Mouse (Mus musculus) lung, postnatal 0 days (tissue): Measurements from ENCODE around the gene Sorcs2. TPM values are rescaled to one million over a fixed set of nuclear protein-coding genes. Genes with fewer than 3 reads are reported as not detected.

Experiments
- ATAC-seq: fragments of 200-750 bp; cut with Nextera tagmentation; 2 replicates; pipeline ENCODE4 v1.8.0; 2017; ENCODE audit warnings: moderate library complexity
- DNase-seq: peaks from one replicate; pipeline ENCODE4 v3.0.0-alpha.2; 2016; ENCODE audit warnings: low spot score
- H3K27ac ChIP-seq: fragments of 300-500 bp; sonication (generic); 2 replicates; pipeline ENCODE4 v1.5.1; 2014; ENCODE audit warnings: antibody characterized with exemption, mild to moderate bottlenecking, low read length, mixed read lengths
- H3K27me3 ChIP-seq: fragments of 300-500 bp; sonication (generic); replicated peaks from 2 replicates; pipeline ENCODE4 v1.6.1; 2014; ENCODE audit warnings: low read length, mixed read lengths; ENCODE audit not compliant: insufficient read depth
- H3K36me3 ChIP-seq: fragments of 300-500 bp; sonication (generic); 2 replicates; pipeline ENCODE4 v1.6.1; 2014; ENCODE audit warnings: low read length, mixed read lengths; ENCODE audit not compliant: insufficient read depth
- H3K4me1 ChIP-seq: fragments of 300-500 bp; sonication (generic); 2 replicates; pipeline ENCODE4 v1.6.1; 2014; ENCODE audit warnings: antibody characterized with exemption, low read depth, low read length, mixed read lengths; ENCODE audit not compliant: insufficient read depth
- H3K4me2 ChIP-seq: fragments of 300-500 bp; sonication (generic); replicated peaks from 2 replicates; pipeline ENCODE4 v1.6.1; 2014; ENCODE audit warnings: low read depth, mild to moderate bottlenecking, low read length, moderate library complexity, mixed read lengths
- H3K4me3 ChIP-seq: fragments of 300-500 bp; sonication (generic); 2 replicates; pipeline ENCODE4 v1.5.1; 2014; ENCODE audit warnings: low read depth, low read length
- H3K9ac ChIP-seq: fragments of 300-500 bp; sonication (generic); replicated peaks from 2 replicates; pipeline ENCODE4 v1.6.1; 2014; ENCODE audit warnings: low read depth, mild to moderate bottlenecking
- H3K9me3 ChIP-seq: fragments of 300-500 bp; sonication (generic); 2 replicates; pipeline ENCODE4 v1.6.1; 2016; ENCODE audit warnings: low read length, mixed read lengths
- CTCF ChIP-seq: IDR thresholded peaks from 2 replicates; pipeline ENCODE4 v1.5.1; 2016; ENCODE audit warnings: antibody characterized with exemption, mild to moderate bottlenecking
- EP300 ChIP-seq: IDR thresholded peaks from 2 replicates; pipeline ENCODE4 v1.6.1; 2016; ENCODE audit warnings: antibody characterized with exemption, mild to moderate bottlenecking, control low read depth
- WGBS: fragments of 180-500 bp; shearing (Covaris S2); extraction: QIAGEN DNeasy Blood & Tissue Kit; methylation state at CpG from one replicate; pipeline ENCODE4 v1.1.7; 2014; 5-methylcytosine and 5-hydroxymethylcytosine counted together
- polyA plus RNA-seq: library from polyadenylated mRNA; unstranded; fragments of >200 nt; fragmentation: Nextera tagmentation; extraction: Ambion mirVana; gene quantifications from 2 replicates; pipeline ENCODE4 v1.2.1, GENCODE M21; 2015

The Sorcs2 gene
- polyA plus RNA-seq, 1 experiment from 2014 or later: 9.4 TPM

GRCm38 (mm10) chr5:36334227-36334626 lies 63.7 kb downstream of the Sorcs2 start:
- H3K36me3 ChIP-seq: no peaks in the 10 kb centered on the region
- ATAC-seq (no peak), DNase-seq (no peak)
- no peaks in the 10 kb centered on the region for H3K27me3 ChIP-seq
- 38% methylated on average over 7 of the region's 7 CpGs for WGBS
- H3K4me2 ChIP-seq: no peak overlapping the region
- H3K4me3 ChIP-seq: no peak overlapping the region
- TF ChIP-seq CTCF: no peak
- TF ChIP-seq EP300: no peak
- no peaks in the 10 kb centered on the region for H3K9me3 ChIP-seq
- H3K27ac ChIP-seq: no peak overlapping the region
- no peaks in the 10 kb centered on the region; the same call in 1 of the 2 replicates for H3K4me1 ChIP-seq
- H3K9ac ChIP-seq: no peak overlapping the region

- Histone ChIP-seq H3K4me3 (no peak overlapping the region), H3K4me1 (no peaks in the 10 kb centered on the region; the same call in 1 of the 2 replicates), H3K27me3 (no peaks in the 10 kb centered on the region), H3K27ac (no peak overlapping the region), H3K4me2 (0 out of 2 replicates have a peak overlapping the region, but pooled peaks have one; percentile 5), H3K36me3 (no peaks in the 10 kb centered on the region), H3K9me3 (no peaks in the 10 kb centered on the region), H3K9ac (no peak overlapping the region)
- TF ChIP-seq EP300 (no peak), CTCF (no peak)
- ATAC-seq: peak; percentile 50
- DNase-seq: no peak
- WGBS: 41% methylated on average over 21 of the region's 21 CpGs
Measured at GRCm38 (mm10) chr5:36330472-36331155, 67.3 kb downstream of the Sorcs2 start.

- no peak for ATAC-seq
- 73% methylated on average over 8 of the region's 9 CpGs for WGBS
- no peak for TF ChIP-seq CTCF
- TF ChIP-seq EP300: no peak
Measured at GRCm38 (mm10) chr5:36326057-36327010, 71.6 kb downstream of the Sorcs2 start.

GRCm38 (mm10) chr5:36324140-36324572 lies 73.8 kb downstream of the Sorcs2 start:
- DNase-seq: no peak
- TF ChIP-seq CTCF (no peak), EP300 (no peak)
- H3K36me3 ChIP-seq: no peaks in the 10 kb centered on the region
- no peaks in the 10 kb centered on the region for H3K9me3 ChIP-seq
- 27% methylated on average over 9 of the region's 9 CpGs for WGBS
- no peak overlapping the region for H3K27ac ChIP-seq
- H3K4me1 ChIP-seq: no peaks in the 10 kb centered on the region; the same call in 1 of the 2 replicates
- H3K4me2 ChIP-seq: no peak overlapping the region
- no peak overlapping the region for H3K9ac ChIP-seq
- H3K4me3 ChIP-seq: no peak overlapping the region
- ATAC-seq: peak; percentile 54
- H3K27me3 ChIP-seq: no peaks in the 10 kb centered on the region

More at GRCm38 (mm10) chr5:36326057-36327010, 71.6 kb downstream of the Sorcs2 start:
- no peaks in the 10 kb centered on the region; the same call in 1 of the 2 replicates for H3K4me1 ChIP-seq
- no peak overlapping the region for H3K4me2 ChIP-seq
- H3K27ac ChIP-seq: no peak overlapping the region
- H3K9ac ChIP-seq: no peak overlapping the region
- no peaks in the 10 kb centered on the region for H3K36me3 ChIP-seq
- no peak overlapping the region for H3K4me3 ChIP-seq
- no peak for DNase-seq
- no peaks in the 10 kb centered on the region for H3K9me3 ChIP-seq
- H3K27me3 ChIP-seq: no peaks in the 10 kb centered on the region

GRCm38 (mm10) chr5:36323526-36323925 lies 74.4 kb downstream of the Sorcs2 start:
- ATAC-seq: peak; percentile 83
- Histone ChIP-seq H3K27ac (no peak overlapping the region), H3K9ac (no peak overlapping the region), H3K9me3 (no peaks in the 10 kb centered on the region), H3K27me3 (no peaks in the 10 kb centered on the region), H3K4me1 (no peaks in the 10 kb centered on the region; the same call in 1 of the 2 replicates), H3K4me3 (no peak overlapping the region), H3K4me2 (no peak overlapping the region), H3K36me3 (no peaks in the 10 kb centered on the region)
- TF ChIP-seq CTCF (peak; percentile 94), EP300 (no peak)
- WGBS: 0% methylated on average over 2 of the region's 2 CpGs
- DNase-seq: peak; percentile 83

- H3K27ac ChIP-seq: no peak overlapping the region
- no peak overlapping the region for H3K4me2 ChIP-seq
Measured at GRCm38 (mm10) chr5:36321581-36321980, 76.4 kb downstream of the Sorcs2 start.

More at GRCm38 (mm10) chr5:36321581-36321980, 76.4 kb downstream of the Sorcs2 start:
- no peak for TF ChIP-seq EP300
- no peak for TF ChIP-seq CTCF
- Histone ChIP-seq H3K9me3 (no peaks in the 10 kb centered on the region), H3K27me3 (no peaks in the 10 kb centered on the region), H3K4me1 (no peaks in the 10 kb centered on the region; the same call in 1 of the 2 replicates), H3K9ac (no peak overlapping the region), H3K4me3 (no peak overlapping the region), H3K36me3 (no peaks in the 10 kb centered on the region)
- peak; percentile 63 for DNase-seq
- ATAC-seq: peak; percentile 25; the same call in 1 of the 2 replicates
- WGBS: 33% methylated on average over 8 of the region's 8 CpGs
